Comparison of ENCODE assay signal across 11 mouse cellular contexts in genomic region chr8:105623679-105624245, GRCm38 (mm10). TPM values are rescaled to one million over a fixed set of nuclear protein-coding genes. Genes with fewer than 3 reads are reported as not detected.
DNase-seq lines count a peak whose midpoint lies in the region; ATAC-seq and TF ChIP-seq lines count a peak whose summit lies in the region.
"Had no signal": no experiment of that assay in that cellular context is flagged by ENCODE, and none has a peak within 500 bp of the region (broad histone marks: within the 10 kb centered on the region; RNA-seq: fewer than 3 reads in every experiment).

No protein-coding gene starts in this region.

- 52% methylated on average over 7 of the region's 7 CpGs for WGBS in forebrain, embryonic 12.5 days
- 60% methylated on average over 7 of the region's 7 CpGs for WGBS in forebrain, embryonic 16.5 days
- WGBS in kidney, postnatal 0 days = 19% methylated on average over 7 of the region's 7 CpGs
- 20% methylated on average over 7 of the region's 7 CpGs for WGBS in neural tube, embryonic 13.5 days

- no peaks in the 10 kb centered on the region for H3K27me3 ChIP-seq in forebrain, embryonic 12.5 days
- H3K27me3 ChIP-seq in forebrain, embryonic 16.5 days (replicated peaks; ENCODE audit: control insufficient read depth, insufficient read depth, low read length) = no peaks in the 10 kb centered on the region
- no peaks in the 10 kb centered on the region for H3K27me3 ChIP-seq in kidney, postnatal 0 days (ENCODE audit: insufficient read depth, low read length)
- no peaks in the 10 kb centered on the region for H3K27me3 ChIP-seq in neural tube, embryonic 13.5 days
- H3K27me3 ChIP-seq: stomach, embryonic 15.5 days had no signal

- no peak overlapping the region for H3K4me2 ChIP-seq in forebrain, embryonic 12.5 days
- H3K4me2 ChIP-seq in forebrain, embryonic 16.5 days (ENCODE audit: low read length) = no peak overlapping the region
- peak overlapping the region; percentile 26; the same call in 1 of the 2 replicates for H3K4me2 ChIP-seq in kidney, postnatal 0 days (ENCODE audit: low read length)
- no peak overlapping the region for H3K4me2 ChIP-seq in neural tube, embryonic 13.5 days

- peaks cover 27% of the 10 kb centered on the region for H3K4me1 ChIP-seq in forebrain, embryonic 12.5 days
- peaks cover 24% of the 10 kb centered on the region for H3K4me1 ChIP-seq in forebrain, embryonic 16.5 days (replicated peaks; ENCODE audit: control insufficient read depth, insufficient read depth, low read length)
- H3K4me1 ChIP-seq in kidney, postnatal 0 days (replicated peaks; ENCODE audit: insufficient read depth, low read length) = peaks cover 22% of the 10 kb centered on the region
- peaks cover 7% of the 10 kb centered on the region; the same call in 1 of the 2 replicates for H3K4me1 ChIP-seq in cortical plate, adult 2 months (ENCODE audit: control insufficient read depth, insufficient read depth, low read length)
- H3K4me1 ChIP-seq in neural tube, embryonic 13.5 days (replicated peaks) = peaks cover 46% of the 10 kb centered on the region

- peaks cover 37% of the 10 kb centered on the region for H3K36me3 ChIP-seq in forebrain, embryonic 12.5 days (replicated peaks)
- H3K36me3 ChIP-seq in forebrain, embryonic 16.5 days (ENCODE audit: control insufficient read depth, insufficient read depth) = peaks cover 11% of the 10 kb centered on the region
- H3K36me3 ChIP-seq in kidney, postnatal 0 days (ENCODE audit: insufficient read depth, low read length) = peaks cover 32% of the 10 kb centered on the region
- peaks cover 43% of the 10 kb centered on the region for H3K36me3 ChIP-seq in neural tube, embryonic 13.5 days

- no peak for TF ChIP-seq CTCF in kidney, postnatal 0 days (IDR thresholded peaks at IDR 0.05; ENCODE audit: low read depth)
- no peak for TF ChIP-seq CTCF in cortical plate, adult 2 months (IDR thresholded peaks at IDR 0.05; ENCODE audit: extremely low read depth, insufficient read depth, low read length)

- H3K27ac ChIP-seq in forebrain, embryonic 12.5 days = 0 out of 2 replicates have a peak overlapping the region, but pooled peaks have one; percentile 5
- H3K27ac ChIP-seq in forebrain, embryonic 16.5 days (ENCODE audit: low read length) = no peak overlapping the region
- H3K27ac ChIP-seq in kidney, postnatal 0 days = peak overlapping the region; percentile 86
- peak overlapping the region; percentile 6; the same call in 1 of the 2 replicates for H3K27ac ChIP-seq in cortical plate, adult 2 months (ENCODE audit: insufficient read depth, low read length)
- peak overlapping the region; percentile 59; the same call in 1 of the 2 replicates for H3K27ac ChIP-seq in neural tube, embryonic 13.5 days (replicated peaks)
- H3K27ac ChIP-seq: stomach, embryonic 15.5 days had no signal

- no peak for ATAC-seq in forebrain, embryonic 12.5 days (ENCODE audit: low FRiP score)
- no peak for ATAC-seq in forebrain, embryonic 16.5 days
- ATAC-seq in kidney, postnatal 0 days (replicated peaks; ENCODE audit: low FRiP score, low read depth) = no peak
- no peak for ATAC-seq in neural tube, embryonic 13.5 days (ENCODE audit: low read depth)

- no peak for TF ChIP-seq POLR2A in cortical plate, adult 2 months (IDR thresholded peaks at IDR 0.05; ENCODE audit: extremely low read depth, insufficient read depth, low read length)

- no peaks in the 10 kb centered on the region for H3K9me3 ChIP-seq in forebrain, embryonic 12.5 days
- no peaks in the 10 kb centered on the region for H3K9me3 ChIP-seq in forebrain, embryonic 16.5 days (ENCODE audit: control insufficient read depth, low read length)
- H3K9me3 ChIP-seq in kidney, postnatal 0 days (replicated peaks; ENCODE audit: low read length) = no peaks in the 10 kb centered on the region
- H3K9me3 ChIP-seq in neural tube, embryonic 13.5 days = no peaks in the 10 kb centered on the region
- H3K9me3 ChIP-seq: stomach, embryonic 15.5 days had no signal

- DNase-seq in kidney, postnatal 0 days (ENCODE audit: low spot score) = peak; percentile 18
- DNase-seq in kidney, adult 9 months = no peak
- no peak for DNase-seq in urinary bladder, adult 2 months (ENCODE audit: low spot score)
- no peak for DNase-seq in frontal cortex, postnatal 14 days (ENCODE audit: low spot score in 2 of 2)
- DNase-seq: adrenal gland, postnatal 14 days; cerebellum, postnatal 36 days had no signal

- no peak overlapping the region for H3K4me3 ChIP-seq in forebrain, embryonic 12.5 days (replicated peaks)
- no peak overlapping the region for H3K4me3 ChIP-seq in forebrain, embryonic 16.5 days (replicated peaks; ENCODE audit: low read length)
- no peak overlapping the region for H3K4me3 ChIP-seq in kidney, postnatal 0 days (replicated peaks; ENCODE audit: low read depth, low read length)
- no peak overlapping the region for H3K4me3 ChIP-seq in cortical plate, adult 2 months (ENCODE audit: insufficient read depth, low read length)
- no peak overlapping the region for H3K4me3 ChIP-seq in neural tube, embryonic 13.5 days
- H3K4me3 ChIP-seq: stomach, embryonic 15.5 days had no signal

- H3K9ac ChIP-seq in forebrain, embryonic 12.5 days = no peak overlapping the region
- no peak overlapping the region for H3K9ac ChIP-seq in forebrain, embryonic 16.5 days (replicated peaks; ENCODE audit: low read depth, low read length)
- no peak overlapping the region for H3K9ac ChIP-seq in kidney, postnatal 0 days (ENCODE audit: low read depth, low read length)
- H3K9ac ChIP-seq in neural tube, embryonic 13.5 days = peak overlapping the region; percentile 47; the same call in 1 of the 2 replicates
- H3K9ac ChIP-seq: stomach, embryonic 15.5 days had no signal

RNA-seq across cellular contexts. Expression of gene Ctcf, which starts 12.6 kb away (rescaled TPM):
- polyA plus RNA-seq in forebrain, embryonic 12.5 days (2016; fragmentation: Nextera tagmentation; extraction: Ambion mirVana) = 163 and 165 TPM in 2 replicates
- 137 and 143 TPM in 2 replicates for polyA plus RNA-seq in forebrain, embryonic 16.5 days (2015; fragmentation: Nextera tagmentation; extraction: Ambion mirVana)
- 85.5 and 89.4 TPM in 2 replicates for polyA plus RNA-seq in kidney, postnatal 0 days (2015; fragmentation: Nextera tagmentation; extraction: Ambion mirVana)
- polyA plus RNA-seq in cortical plate, adult 2 months (2012; rRNA removed) = 30.3 and 30.8 TPM in 2 replicates
- 105 and 118 TPM in 2 replicates for polyA plus RNA-seq in neural tube, embryonic 13.5 days (2015; fragmentation: Nextera tagmentation; extraction: Ambion mirVana)
- polyA plus RNA-seq in urinary bladder, adult 2 months (2012; rRNA removed) = 21.6 and 31.5 TPM in 2 replicates

RNA-seq across cellular contexts. Expression of gene Agrp, which starts 13.4 kb away (rescaled TPM):
- 0.61 and 1.2 TPM in 2 replicates for polyA plus RNA-seq in forebrain, embryonic 12.5 days (2016; fragmentation: Nextera tagmentation; extraction: Ambion mirVana)
- polyA plus RNA-seq in forebrain, embryonic 16.5 days (2015; fragmentation: Nextera tagmentation; extraction: Ambion mirVana) = 0.67 and 0.91 TPM in 2 replicates
- 0.61 and 1.2 TPM in 2 replicates for polyA plus RNA-seq in kidney, postnatal 0 days (2015; fragmentation: Nextera tagmentation; extraction: Ambion mirVana)
- polyA plus RNA-seq in cortical plate, adult 2 months (2012; rRNA removed) = 0.15 and 0.17 TPM in 2 replicates
- 2.0 TPM in 2 replicates for polyA plus RNA-seq in neural tube, embryonic 13.5 days (2015; fragmentation: Nextera tagmentation; extraction: Ambion mirVana)
- polyA plus RNA-seq in urinary bladder, adult 2 months (2012; rRNA removed) = 0.27 and 0.89 TPM in 2 replicates

RNA-seq across cellular contexts. Expression of gene Ripor1, which starts 18.7 kb away (rescaled TPM):
- 17.3 and 18.8 TPM in 2 replicates for polyA plus RNA-seq in forebrain, embryonic 12.5 days (2016; fragmentation: Nextera tagmentation; extraction: Ambion mirVana)
- polyA plus RNA-seq in forebrain, embryonic 16.5 days (2015; fragmentation: Nextera tagmentation; extraction: Ambion mirVana) = 31.6 and 33.4 TPM in 2 replicates
- 40.9 and 44.4 TPM in 2 replicates for polyA plus RNA-seq in kidney, postnatal 0 days (2015; fragmentation: Nextera tagmentation; extraction: Ambion mirVana)
- 47.3 and 49.1 TPM in 2 replicates for polyA plus RNA-seq in cortical plate, adult 2 months (2012; rRNA removed)
- 30.5 and 35.9 TPM in 2 replicates for polyA plus RNA-seq in neural tube, embryonic 13.5 days (2015; fragmentation: Nextera tagmentation; extraction: Ambion mirVana)
- polyA plus RNA-seq in urinary bladder, adult 2 months (2012; rRNA removed) = 12.1 and 26.0 TPM in 2 replicates

RNA-seq across cellular contexts. Expression of gene Atp6v0d1, which starts 57.9 kb away (rescaled TPM):
- polyA plus RNA-seq in forebrain, embryonic 12.5 days (2016; fragmentation: Nextera tagmentation; extraction: Ambion mirVana) = 94.3 and 95.4 TPM in 2 replicates
- polyA plus RNA-seq in forebrain, embryonic 16.5 days (2015; fragmentation: Nextera tagmentation; extraction: Ambion mirVana) = 193 and 203 TPM in 2 replicates
- polyA plus RNA-seq in kidney, postnatal 0 days (2015; fragmentation: Nextera tagmentation; extraction: Ambion mirVana) = 112 and 122 TPM in 2 replicates
- polyA plus RNA-seq in cortical plate, adult 2 months (2012; rRNA removed) = 359 and 361 TPM in 2 replicates
- 195 and 211 TPM in 2 replicates for polyA plus RNA-seq in neural tube, embryonic 13.5 days (2015; fragmentation: Nextera tagmentation; extraction: Ambion mirVana)
- 144 and 148 TPM in 2 replicates for polyA plus RNA-seq in urinary bladder, adult 2 months (2012; rRNA removed)
